Mouse (Mus musculus) lung, adult 2 months (tissue): ENCODE results near the gene Zbtb48. TPM values are rescaled to one million over a fixed set of nuclear protein-coding genes. Genes with fewer than 3 reads are reported as not detected.

Experiments used
- DNase-seq: peaks from one replicate; pipeline ENCODE4 v3.0.0; 2022
- H3K4me1 ChIP-seq: fragments of 200-500 bp; 2 replicates; pipeline ENCODE4 v1.6.1; 2011; ENCODE audit warnings: low read length; ENCODE audit not compliant: control insufficient read depth, insufficient read depth
- H3K4me3 ChIP-seq: fragments of 200-500 bp; replicated peaks from 2 replicates; pipeline ENCODE3; 2011; ENCODE audit warnings: low read depth, mild to moderate bottlenecking, control low read depth, low read length; ENCODE audit errors: extremely low read depth
- CTCF ChIP-seq: fragments of 200-500 bp; IDR thresholded peaks from 2 replicates; pipeline ENCODE4 v1.5.1; 2011; ENCODE audit warnings: mild to moderate bottlenecking, low read length, control low read depth; ENCODE audit not compliant: insufficient read depth
- POLR2A ChIP-seq: fragments of 200-500 bp; IDR thresholded peaks from 2 replicates; pipeline ENCODE4 v1.6.1; 2011; ENCODE audit warnings: low read depth, mild to moderate bottlenecking, control low read depth, low read length, borderline replicate concordance; ENCODE audit errors: extremely low read depth
- WGBS: fragments of 180-500 bp; shearing (Covaris S2); methylation state at CpG from one replicate; pipeline ENCODE4 v1.1.7; 2018; 5-methylcytosine and 5-hydroxymethylcytosine counted together
- polyA plus RNA-seq: library from polyadenylated mRNA; depleted of rRNA; stranded (reverse); fragments of >200 nt; gene quantifications from 2 replicates; pipeline ENCODE4 v1.2.3, GENCODE M21; 2012

Zbtb48 gene
- polyA plus RNA-seq, 1 experiment = 21.6 TPM

DNA sequence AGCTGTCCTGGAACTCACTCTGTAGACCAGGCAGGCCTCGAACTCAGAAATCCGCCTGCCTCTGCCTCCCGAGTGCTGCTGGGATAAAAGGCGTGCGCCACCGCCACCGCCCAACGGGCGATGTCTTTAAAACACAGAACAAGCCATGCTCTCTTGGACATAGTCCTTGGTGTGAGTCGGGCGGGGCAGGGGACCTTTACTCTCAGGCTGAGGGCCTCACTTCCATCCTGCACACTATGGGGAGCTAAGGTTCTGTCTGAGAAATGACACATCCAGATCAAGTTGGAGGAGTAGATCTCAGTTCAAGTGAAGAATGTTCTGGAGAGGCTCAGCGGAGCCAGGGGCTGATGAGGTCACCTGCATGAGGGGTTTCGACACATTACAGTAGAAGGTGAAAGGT lies 5.5 kb upstream of the Zbtb48 start:
- TF ChIP-seq POLR2A (no peak), CTCF (no peak)
- Histone ChIP-seq H3K4me3 (no peak overlapping the region), H3K4me1 (peaks cover 2% of the 10 kb centered on the region; the same call in 1 of the 2 replicates)
- WGBS = 90% methylated on average over 13 of the region's 13 CpGs
- no peak for DNase-seq

DNA sequence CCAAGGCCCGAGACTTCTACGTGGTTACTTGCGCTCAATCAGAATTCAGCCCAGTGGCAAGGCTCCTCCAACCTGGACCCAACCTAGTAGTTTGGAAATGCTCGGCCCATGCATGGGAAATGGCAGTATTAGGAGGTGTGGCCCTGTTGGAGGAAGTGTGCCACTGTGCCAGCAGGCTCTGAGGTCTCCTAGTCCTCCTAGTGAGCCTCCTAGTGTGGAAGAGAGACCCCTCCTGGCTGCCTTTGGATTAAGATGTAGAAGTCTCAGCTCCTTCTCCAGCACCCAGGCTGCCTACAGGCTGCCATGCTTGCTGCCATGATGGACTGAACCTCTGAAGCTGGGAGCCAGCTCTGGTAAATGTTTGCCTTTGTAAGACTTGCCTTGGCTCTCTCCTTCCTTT lies 2.5 kb upstream of the Zbtb48 start:
- WGBS = 68% methylated on average over 4 of the region's 4 CpGs
- peaks cover 14% of the 10 kb centered on the region for H3K4me1 ChIP-seq
- DNase-seq = no peak
- TF ChIP-seq POLR2A (no peak), CTCF (peak; percentile 21; the same call in 1 of the 2 replicates)
- H3K4me3 ChIP-seq = no peak overlapping the region

DNA sequence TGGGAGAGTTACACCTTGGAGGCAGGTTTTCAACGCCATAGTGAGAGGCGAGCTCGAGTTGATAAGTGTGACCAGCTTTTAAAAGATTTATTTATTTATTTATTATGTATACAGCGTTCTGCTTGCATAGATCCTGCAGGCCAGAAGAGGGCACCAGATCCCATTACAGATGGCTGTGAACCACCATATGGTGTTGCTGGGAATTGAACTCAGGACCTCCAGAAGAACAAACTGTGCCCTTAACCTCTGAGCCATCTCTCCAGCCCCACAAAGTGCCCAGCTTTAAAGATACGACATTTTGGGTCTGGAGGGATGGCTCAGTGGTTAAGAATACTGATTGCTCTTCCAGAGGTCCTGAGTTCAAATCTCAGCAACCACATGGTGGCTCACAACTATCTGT lies 1.6 kb upstream of the Zbtb48 start:
- WGBS = 47% methylated on average over 5 of the region's 5 CpGs
- H3K4me3 ChIP-seq = no peak overlapping the region
- peaks cover 16% of the 10 kb centered on the region for H3K4me1 ChIP-seq
- DNase-seq = no peak
- no peak for TF ChIP-seq POLR2A
- peak; percentile 21; the same call in 1 of the 2 replicates for TF ChIP-seq CTCF

DNA sequence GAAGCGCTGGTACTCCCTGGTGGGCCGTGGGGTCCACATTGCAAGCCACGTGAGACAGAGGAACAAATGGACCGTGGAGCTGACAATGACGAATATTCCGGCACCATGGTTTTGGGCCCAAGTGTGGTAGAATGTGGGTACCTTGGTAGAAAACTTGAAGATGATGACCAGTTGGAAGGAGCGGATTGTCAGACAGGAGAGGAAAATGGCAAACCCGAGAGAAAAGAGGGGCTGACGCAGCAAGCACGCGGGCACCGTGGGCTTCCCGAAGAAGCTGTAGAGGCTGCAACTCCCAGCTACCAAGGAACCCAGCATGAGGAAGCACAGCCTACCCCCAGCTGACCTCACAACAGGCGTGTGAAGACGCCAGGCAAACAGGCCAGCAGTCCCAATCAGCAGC lies 985 bp upstream of the Zbtb48 start:
- no peak for DNase-seq
- H3K4me3 ChIP-seq = no peak overlapping the region
- 64% methylated on average over 15 of the region's 15 CpGs for WGBS
- TF ChIP-seq POLR2A (no peak), CTCF (no peak)
- peaks cover 16% of the 10 kb centered on the region for H3K4me1 ChIP-seq

DNA sequence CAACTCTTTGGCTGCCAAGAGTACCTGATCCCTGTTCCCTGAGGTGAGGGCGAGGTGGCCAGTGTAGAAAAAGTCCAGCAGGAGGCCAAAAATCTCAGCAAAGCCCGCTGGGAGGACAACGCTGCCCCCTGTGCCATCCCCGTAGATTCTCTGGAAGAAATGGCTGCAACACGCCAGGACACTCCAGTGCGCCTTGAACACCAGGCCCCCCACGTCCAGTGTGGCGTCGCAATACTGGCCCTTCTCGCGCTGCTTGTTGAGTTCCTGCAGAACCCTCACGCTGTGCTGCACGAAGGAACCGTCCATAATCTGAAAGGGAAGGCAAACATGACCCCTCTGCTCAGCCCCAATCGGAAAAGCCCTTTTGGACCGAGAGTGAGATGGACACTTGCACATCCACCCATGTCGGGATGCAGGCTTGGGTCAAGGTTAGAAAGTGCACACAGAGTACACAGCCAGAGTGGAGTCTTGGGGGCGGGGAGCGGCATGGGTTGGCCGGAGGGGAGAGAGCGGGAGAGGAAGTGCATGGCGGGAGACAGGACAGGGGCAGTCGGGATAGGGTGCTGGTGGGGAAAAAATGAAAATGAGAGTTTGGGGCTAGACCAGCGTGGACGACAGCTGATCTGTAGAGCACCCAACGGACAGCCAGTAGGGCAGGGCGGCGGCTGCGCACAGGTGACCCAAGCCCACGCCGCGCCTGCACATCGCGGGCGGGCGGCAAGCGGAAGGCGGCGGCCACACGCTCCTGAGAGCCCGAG lies 541 bp downstream of the Zbtb48 start:
- peaks cover 16% of the 10 kb centered on the region for H3K4me1 ChIP-seq
- peak; percentile 34 for DNase-seq
- H3K4me3 ChIP-seq = peak overlapping the region; percentile 75
- TF ChIP-seq CTCF (no peak), POLR2A (no peak)
- WGBS = 3% methylated on average over 41 of the region's 41 CpGs

DNA sequence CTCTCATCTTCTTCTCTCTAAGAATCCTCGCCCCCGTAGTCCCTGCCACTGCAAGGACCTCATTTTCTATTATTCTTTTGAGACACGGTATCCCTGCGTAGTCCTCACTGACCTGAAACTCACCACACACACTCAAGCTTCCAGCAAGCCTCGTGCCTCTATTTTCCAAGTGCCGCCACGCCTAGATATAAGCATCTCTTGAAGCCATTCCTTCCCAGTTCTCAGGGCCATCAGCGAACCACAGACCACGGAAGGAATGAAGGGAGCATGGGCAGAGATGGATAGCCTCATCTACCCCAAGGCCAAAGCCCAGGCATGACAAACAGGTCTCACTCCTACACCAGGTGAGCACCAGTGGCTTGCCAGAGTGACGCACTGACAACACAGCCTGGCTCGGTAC lies 2.9 kb downstream of the Zbtb48 start:
- 80% methylated on average over 11 of the region's 11 CpGs for WGBS
- peaks cover 16% of the 10 kb centered on the region for H3K4me1 ChIP-seq
- DNase-seq = no peak
- H3K4me3 ChIP-seq = no peak overlapping the region
- no peak for TF ChIP-seq CTCF
- TF ChIP-seq POLR2A = no peak

DNA sequence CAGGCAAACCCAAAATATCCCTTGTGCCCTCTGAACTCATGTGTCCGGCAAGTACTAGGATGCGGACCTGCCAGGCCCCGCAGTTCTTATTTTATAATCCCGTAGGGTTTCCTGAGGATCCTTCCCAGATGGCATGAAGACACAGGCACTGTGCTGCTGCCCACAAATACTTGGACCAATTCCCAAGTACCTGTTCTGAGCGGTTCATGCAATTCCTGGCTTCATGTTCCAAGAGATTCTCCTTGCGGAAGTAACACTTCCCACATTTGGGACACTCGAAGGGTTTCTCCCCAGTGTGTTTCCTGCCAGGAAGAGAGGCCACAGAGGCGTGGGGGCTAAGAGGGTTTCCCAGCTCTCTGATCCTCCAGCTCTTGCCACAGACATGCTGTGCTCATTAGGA lies 5.0 kb downstream of the Zbtb48 start:
- no peak for DNase-seq
- TF ChIP-seq POLR2A (no peak), CTCF (no peak)
- H3K4me3 ChIP-seq = no peak overlapping the region
- WGBS = 49% methylated on average over 8 of the region's 8 CpGs
- H3K4me1 ChIP-seq = peaks cover 13% of the 10 kb centered on the region

DNA sequence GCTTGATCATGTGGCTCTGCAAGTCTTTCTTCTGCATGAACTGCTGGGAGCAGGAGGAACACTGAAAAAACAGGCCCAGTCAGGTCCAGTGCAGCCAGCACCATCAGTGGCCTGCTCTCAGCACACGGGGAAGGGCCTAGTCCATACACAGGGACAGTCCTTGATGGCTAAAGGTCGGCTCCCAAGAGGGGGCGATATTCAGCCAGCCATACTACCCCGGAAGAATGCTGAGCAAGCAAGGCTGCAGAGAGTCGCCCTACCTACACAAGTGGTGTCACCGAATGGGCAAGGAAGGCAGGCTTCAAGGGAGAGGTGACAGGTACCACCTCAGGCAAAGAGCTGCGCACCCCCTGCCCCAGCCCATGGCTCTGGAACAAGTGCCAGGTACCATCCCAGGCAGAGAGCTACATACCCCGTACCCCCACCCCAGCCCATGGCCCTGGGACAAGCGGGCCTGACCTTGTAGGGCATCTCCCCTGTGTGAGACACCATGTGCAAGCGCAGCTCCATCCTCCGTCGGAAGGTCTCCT lies 5.8 kb downstream of the Zbtb48 start:
- Histone ChIP-seq H3K4me3 (no peak overlapping the region), H3K4me1 (peaks cover 9% of the 10 kb centered on the region)
- TF ChIP-seq CTCF (peak; percentile 11; the same call in 1 of the 2 replicates), POLR2A (no peak)
- WGBS = 80% methylated on average over 12 of the region's 12 CpGs
- DNase-seq = no peak

DNA sequence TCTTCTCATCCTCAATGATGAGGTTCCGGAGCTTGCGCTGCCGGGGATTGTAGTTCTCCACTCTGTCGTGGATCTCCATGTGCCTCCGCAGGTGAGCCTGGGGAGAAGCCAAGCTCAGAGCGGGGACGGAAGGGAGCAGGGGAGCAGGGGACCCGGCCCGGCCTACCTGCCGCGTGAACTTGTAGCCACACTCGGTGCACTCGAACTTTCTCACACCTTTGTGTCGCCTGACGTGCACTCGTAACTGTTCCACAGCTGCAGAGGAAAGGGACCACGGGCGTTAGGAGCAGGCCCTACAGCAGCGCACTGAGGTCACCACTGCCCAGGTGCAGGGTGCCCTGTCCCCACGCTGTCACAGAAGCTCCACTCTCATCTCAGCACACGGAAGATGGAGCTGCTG lies 7.4 kb downstream of the Zbtb48 start:
- no peak for TF ChIP-seq POLR2A
- TF ChIP-seq CTCF = no peak
- 88% methylated on average over 21 of the region's 21 CpGs for WGBS

DNA sequence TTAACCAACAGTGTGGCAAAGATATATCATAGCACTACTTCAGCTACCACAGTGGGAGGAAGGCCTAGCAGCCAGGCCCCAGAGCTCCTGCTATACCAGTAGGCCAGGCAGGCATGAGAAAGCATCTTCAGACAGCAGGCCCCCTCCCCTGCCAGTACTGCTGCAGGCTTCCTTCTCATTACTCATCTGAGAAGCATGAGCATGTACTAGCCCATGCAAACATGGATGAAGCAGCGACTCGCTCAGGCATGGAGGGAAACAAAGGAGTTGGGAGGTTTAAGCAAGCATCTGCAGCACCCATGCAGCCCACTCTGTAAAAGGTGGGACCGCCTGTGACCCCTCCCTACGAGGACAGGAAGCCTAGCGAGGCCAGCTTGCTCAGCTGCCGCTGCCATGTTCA lies 8.4 kb downstream of the Zbtb48 start:
- Histone ChIP-seq H3K4me3 (no peak overlapping the region), H3K4me1 (no peaks in the 10 kb centered on the region)
- TF ChIP-seq POLR2A (no peak), CTCF (no peak)
- 84% methylated on average over 6 of the region's 6 CpGs for WGBS
- DNase-seq = no peak

More for the DNA sequence above, 7.4 kb downstream of the Zbtb48 start:
- no peak for DNase-seq
- peaks cover 2% of the 10 kb centered on the region; the same call in 1 of the 2 replicates for H3K4me1 ChIP-seq
- no peak overlapping the region for H3K4me3 ChIP-seq
